Mouse (Mus musculus) limb, embryonic 14.5 days (tissue): ENCODE measurements around the gene Gm20388. TPM values are rescaled to one million over a fixed set of nuclear protein-coding genes. Genes with fewer than 3 reads are reported as not detected.

Source experiments
- ATAC-seq: fragments of 200-750 bp; cut with Nextera tagmentation; 2 replicates; pipeline ENCODE4 v1.8.0; 2017; ENCODE audit warnings: low read depth, moderate number of reproducible peaks, moderate TSS enrichment; ENCODE audit not compliant: low FRiP score
- DNase-seq: peaks from one replicate; pipeline ENCODE4 v3.0.0-alpha.2; 2015; ENCODE audit warnings: low spot score
- H3K27ac ChIP-seq: fragments of 300-500 bp; sonication (generic); replicated peaks from 2 replicates; pipeline ENCODE4 v1.5.1; 2014; ENCODE audit warnings: low read depth, mild to moderate bottlenecking, low read length, moderate library complexity, mixed read lengths
- H3K27me3 ChIP-seq: fragments of 300-500 bp; sonication (generic); 2 replicates; pipeline ENCODE4 v1.6.1; 2014; ENCODE audit warnings: low read length, mixed read lengths; ENCODE audit not compliant: control insufficient read depth, insufficient read depth
- H3K36me3 ChIP-seq: fragments of 300-500 bp; sonication (generic); 2 replicates; pipeline ENCODE4 v1.6.1; 2014; ENCODE audit warnings: mild to moderate bottlenecking, low read length, moderate library complexity, mixed read lengths; ENCODE audit not compliant: control insufficient read depth, insufficient read depth
- H3K4me1 ChIP-seq: fragments of 300-500 bp; sonication (generic); 2 replicates; pipeline ENCODE4 v1.6.1; 2014; ENCODE audit warnings: antibody characterized with exemption, low read length, mixed read lengths; ENCODE audit not compliant: control insufficient read depth, insufficient read depth
- H3K4me2 ChIP-seq: fragments of 300-500 bp; sonication (generic); replicated peaks from 2 replicates; pipeline ENCODE4 v1.6.1; 2014; ENCODE audit warnings: low read depth, mild to moderate bottlenecking, low read length, moderate library complexity; ENCODE audit not compliant: severe bottlenecking
- H3K4me3 ChIP-seq: fragments of 300-500 bp; sonication (generic); replicated peaks from 2 replicates; pipeline ENCODE4 v1.5.1; 2014; ENCODE audit warnings: low read length
- H3K9ac ChIP-seq: fragments of 300-500 bp; sonication (generic); 2 replicates; pipeline ENCODE4 v1.6.1; 2014; ENCODE audit warnings: mild to moderate bottlenecking, low read depth, low read length, moderate library complexity; ENCODE audit not compliant: severe bottlenecking
- H3K9me3 ChIP-seq: fragments of 300-500 bp; sonication (generic); 2 replicates; pipeline ENCODE4 v1.6.1; 2016; ENCODE audit warnings: low read length; ENCODE audit not compliant: control insufficient read depth
- POLR2A ChIP-seq: fragments of 200-500 bp; IDR thresholded peaks from 2 replicates; pipeline ENCODE4 v1.8.0; 2012; ENCODE audit warnings: inconsistent platforms, mild to moderate bottlenecking, moderate library complexity, borderline replicate concordance; ENCODE audit not compliant: insufficient read depth, insufficient read length; ENCODE audit errors: extremely low read depth
- WGBS: fragments of 180-500 bp; shearing (Covaris S2); extraction: QIAGEN DNeasy Blood & Tissue Kit; methylation state at CpG from one replicate; pipeline ENCODE4 v1.1.7; 2014; 5-methylcytosine and 5-hydroxymethylcytosine counted together
- polyA plus RNA-seq, 2 experiments: library from polyadenylated mRNA; depleted of rRNA in 1 of 2; stranded (reverse) in 1 of 2; unstranded in 1 of 2; fragments of >200 nt; fragmentation: Nextera tagmentation in 1 of 2; extraction: Ambion mirVana in 1 of 2; gene quantifications; 2 replicates each; pipeline versions ENCODE4 v1.2.1 to v1.2.3; 2012 to 2014

Gm20388 gene
- polyA plus RNA-seq, 2 experiments: 1.9 to 49.9 TPM

- Histone ChIP-seq H3K9me3 (no peaks in the 10 kb centered on the region), H3K4me2 (no peak overlapping the region), H3K27ac (no peak overlapping the region), H3K4me3 (no peak overlapping the region), H3K36me3 (no peaks in the 10 kb centered on the region), H3K4me1 (peaks cover 34% of the 10 kb centered on the region), H3K9ac (no peak overlapping the region), H3K27me3 (no peaks in the 10 kb centered on the region)
- TF ChIP-seq POLR2A: no peak
- ATAC-seq (no peak), DNase-seq (no peak)
- 48% methylated on average over 6 of the region's 6 CpGs for WGBS
Measured at GRCm38 (mm10) chr8:120460375-120460774, 549.7 kb downstream of the Gm20388 start.

- H3K4me2 ChIP-seq: no peak overlapping the region
- DNase-seq: no peak
- no peak overlapping the region for H3K27ac ChIP-seq
- no peaks in the 10 kb centered on the region for H3K36me3 ChIP-seq
- H3K9me3 ChIP-seq: no peaks in the 10 kb centered on the region
- H3K4me3 ChIP-seq: no peak overlapping the region
- H3K27me3 ChIP-seq: no peaks in the 10 kb centered on the region
- no peak for TF ChIP-seq POLR2A
- ATAC-seq: no peak
- WGBS: 63% methylated on average over 15 of the region's 15 CpGs
- peaks cover 43% of the 10 kb centered on the region for H3K4me1 ChIP-seq
- H3K9ac ChIP-seq: no peak overlapping the region
Measured at GRCm38 (mm10) chr8:120462119-120462551, 551.5 kb downstream of the Gm20388 start.

- H3K4me1 ChIP-seq: peaks cover 43% of the 10 kb centered on the region
- DNase-seq (no peak), ATAC-seq (no peak)
- no peak overlapping the region for H3K4me3 ChIP-seq
- H3K9ac ChIP-seq: no peak overlapping the region
- H3K4me2 ChIP-seq: no peak overlapping the region
- H3K9me3 ChIP-seq: no peaks in the 10 kb centered on the region
- 80% methylated on average over 6 of the region's 6 CpGs for WGBS
- H3K27ac ChIP-seq: no peak overlapping the region
- no peaks in the 10 kb centered on the region for H3K27me3 ChIP-seq
- H3K36me3 ChIP-seq: no peaks in the 10 kb centered on the region
- TF ChIP-seq POLR2A: no peak
Measured at GRCm38 (mm10) chr8:120462611-120463010, 552.0 kb downstream of the Gm20388 start.

GRCm38 (mm10) chr8:120463918-120464584 lies 553.4 kb downstream of the Gm20388 start:
- Histone ChIP-seq H3K27ac (no peak overlapping the region), H3K27me3 (no peaks in the 10 kb centered on the region), H3K4me1 (peaks cover 37% of the 10 kb centered on the region), H3K36me3 (no peaks in the 10 kb centered on the region), H3K4me2 (no peak overlapping the region), H3K4me3 (no peak overlapping the region), H3K9me3 (no peaks in the 10 kb centered on the region), H3K9ac (no peak overlapping the region)
- ATAC-seq: no peak
- no peak for TF ChIP-seq POLR2A
- WGBS: 94% methylated on average over 9 of the region's 9 CpGs
- DNase-seq: no peak

- Histone ChIP-seq H3K4me3 (no peak overlapping the region), H3K36me3 (no peaks in the 10 kb centered on the region), H3K4me1 (peaks cover 33% of the 10 kb centered on the region), H3K9ac (no peak overlapping the region), H3K4me2 (no peak overlapping the region), H3K27ac (no peak overlapping the region), H3K27me3 (no peaks in the 10 kb centered on the region), H3K9me3 (no peaks in the 10 kb centered on the region)
- ATAC-seq (no peak), DNase-seq (no peak)
- no peak for TF ChIP-seq POLR2A
- WGBS: 71% methylated on average over 4 of the region's 4 CpGs
Measured at GRCm38 (mm10) chr8:120464585-120464937, 553.9 kb downstream of the Gm20388 start.
